Mouse (Mus musculus): ENCODE measurements around the gene Vamp4. TPM values are rescaled to one million over a fixed set of nuclear protein-coding genes. Genes with fewer than 3 reads are reported as not detected.
A peak's percentile ranks its signal among the peaks of the same experiment; 100 is the strongest.

Vamp4 gene
- total RNA-seq (2014; rRNA removed), result 34.9 and 40.0 TPM in 2 replicates
- polyA plus RNA-seq (2015; fragmentation: Nextera tagmentation; extraction: Ambion mirVana), result 64.0 and 79.1 TPM in 2 replicates

GRCm38 (mm10) chr1:162570260-162570748 lies at the start of gene Vamp4:
TSS of gene Vamp4 (plus strand) at chr1:162570515.
- H3K4me2 ChIP-seq (ENCODE audit: low read depth), result peak within 1 kb of the TSS; percentile 60
- ATAC-seq, result peak; percentile 97
- H3K9me3 ChIP-seq (ENCODE audit: low read length), result no peaks in the 10 kb centered on the region
- H3K27me3 ChIP-seq (ENCODE audit: insufficient read depth, low read length), result no peaks in the 10 kb centered on the region
- H3K4me1 ChIP-seq (ENCODE audit: insufficient read depth), result peaks cover 2% of the 10 kb centered on the region; the same call in 1 of the 2 replicates
- H3K4me3 ChIP-seq (ENCODE audit: low read depth, low read length), result peak within 1 kb of the TSS; percentile 100
- H3K9ac ChIP-seq, result peak within 1 kb of the TSS; percentile 94
- H3K27ac ChIP-seq (ENCODE audit: low read depth, low read length), result peak within 1 kb of the TSS; percentile 92
- DNase-seq, result peak; percentile 97
- peak; percentile 81 for TF ChIP-seq CTCF (IDR thresholded peaks at IDR 0.05; ENCODE audit: low read depth)
- WGBS, result under 1% methylated on average over 38 of the region's 43 CpGs
- H3K36me3 ChIP-seq (ENCODE audit: insufficient read depth), result peaks cover 9% of the 10 kb centered on the region

DNA sequence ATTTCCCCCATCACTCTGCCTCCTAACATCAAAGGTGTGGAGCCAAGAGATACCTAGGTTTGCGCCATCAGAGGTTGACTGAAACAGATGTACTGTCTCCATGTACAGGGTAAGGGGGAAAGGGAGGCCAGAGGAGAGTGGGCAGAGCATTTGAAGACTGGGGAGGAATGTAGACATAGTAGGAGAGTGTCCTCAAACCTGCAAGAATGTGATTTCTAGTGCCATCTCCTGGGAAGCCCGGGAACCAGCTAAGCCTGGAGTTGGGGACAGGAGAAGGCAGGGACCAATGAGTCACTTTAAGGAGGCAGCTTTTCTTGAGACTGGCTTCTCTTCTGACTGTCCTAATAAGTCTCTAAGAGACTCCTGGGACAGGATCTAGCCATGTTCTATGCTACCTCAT lies 40.7 kb upstream of the Vamp4 start:
- WGBS, result 57% methylated on average over 2 of the region's 2 CpGs
- ATAC-seq, result no peak
- Histone ChIP-seq H3K4me2 (ENCODE audit: low read depth) (no peak overlapping the region), H3K27ac (ENCODE audit: low read depth, low read length) (no peak overlapping the region), H3K4me3 (ENCODE audit: low read depth, low read length) (no peak overlapping the region), H3K9ac (no peak overlapping the region), H3K36me3 (ENCODE audit: insufficient read depth) (peaks cover 19% of the 10 kb centered on the region), H3K4me1 (ENCODE audit: insufficient read depth) (no peaks in the 10 kb centered on the region), H3K9me3 (ENCODE audit: low read length) (no peaks in the 10 kb centered on the region), H3K27me3 (ENCODE audit: insufficient read depth, low read length) (no peaks in the 10 kb centered on the region)
- DNase-seq, result no peak
- peak; percentile 45 for TF ChIP-seq CTCF (IDR thresholded peaks at IDR 0.05; ENCODE audit: low read depth)

- whole genome bisulfite sequencing, result 42% methylated on average over 1 of the region's 1 CpGs
- H3K4me3 ChIP-seq (ENCODE audit: low read depth, low read length), result no peak overlapping the region
- no peak for DNase-seq
- H3K4me1 ChIP-seq (ENCODE audit: insufficient read depth), result no peaks in the 10 kb centered on the region
- H3K9ac ChIP-seq, result no peak overlapping the region
- no peak for TF ChIP-seq CTCF (IDR thresholded peaks at IDR 0.05; ENCODE audit: low read depth)
- no peaks in the 10 kb centered on the region for H3K9me3 ChIP-seq (ENCODE audit: low read length)
- ATAC-seq, result no peak
- no peak overlapping the region for H3K27ac ChIP-seq (ENCODE audit: low read depth, low read length)
- H3K27me3 ChIP-seq (ENCODE audit: insufficient read depth, low read length), result no peaks in the 10 kb centered on the region
- H3K36me3 ChIP-seq (ENCODE audit: insufficient read depth), result peaks cover 29% of the 10 kb centered on the region
- no peak overlapping the region for H3K4me2 ChIP-seq (ENCODE audit: low read depth)
Observed at GRCm38 (mm10) chr1:162530666-162531065, 39.6 kb upstream of the Vamp4 start.

GRCm38 (mm10) chr1:162531584-162531983 lies 38.7 kb upstream of the Vamp4 start:
- Histone ChIP-seq H3K27ac (ENCODE audit: low read depth, low read length) (no peak overlapping the region), H3K9me3 (ENCODE audit: low read length) (no peaks in the 10 kb centered on the region), H3K4me2 (ENCODE audit: low read depth) (no peak overlapping the region), H3K36me3 (ENCODE audit: insufficient read depth) (peaks cover 38% of the 10 kb centered on the region), H3K27me3 (ENCODE audit: insufficient read depth, low read length) (no peaks in the 10 kb centered on the region), H3K4me3 (ENCODE audit: low read depth, low read length) (no peak overlapping the region), H3K4me1 (ENCODE audit: insufficient read depth) (no peaks in the 10 kb centered on the region), H3K9ac (no peak overlapping the region)
- ATAC-seq (no peak), DNase-seq (no peak)
- WGBS, result 70% methylated on average over 4 of the region's 4 CpGs
- TF ChIP-seq CTCF (IDR thresholded peaks at IDR 0.05; ENCODE audit: low read depth), result peak; percentile 58

DNA sequence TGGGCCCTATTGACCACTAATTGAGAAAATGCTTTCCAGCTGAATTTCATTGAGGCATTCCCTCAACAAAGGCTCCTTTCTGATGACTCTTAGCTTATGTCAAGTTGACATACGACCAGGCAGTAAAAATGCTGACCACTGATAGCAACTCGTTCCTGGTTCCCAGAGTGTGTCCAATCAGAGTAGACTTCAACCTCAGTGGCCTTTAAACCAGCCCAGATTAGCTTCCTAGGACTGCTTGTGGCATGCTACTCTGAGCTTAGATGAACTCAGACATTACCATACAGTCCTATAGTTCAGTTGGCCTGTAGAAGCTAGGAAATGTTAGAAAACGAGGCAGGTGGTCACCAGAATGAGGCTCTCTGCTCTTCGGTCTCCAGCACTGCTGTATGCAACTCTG lies 38.0 kb upstream of the Vamp4 start:
- no peak overlapping the region for H3K4me2 ChIP-seq (ENCODE audit: low read depth)
- peaks cover 46% of the 10 kb centered on the region for H3K36me3 ChIP-seq (ENCODE audit: insufficient read depth)
- DNase-seq (no peak), ATAC-seq (no peak)
- no peaks in the 10 kb centered on the region for H3K4me1 ChIP-seq (ENCODE audit: insufficient read depth)
- no peaks in the 10 kb centered on the region for H3K27me3 ChIP-seq (ENCODE audit: insufficient read depth, low read length)
- no peak for TF ChIP-seq CTCF (IDR thresholded peaks at IDR 0.05; ENCODE audit: low read depth)
- no peak overlapping the region for H3K4me3 ChIP-seq (ENCODE audit: low read depth, low read length)
- no peak overlapping the region for H3K9ac ChIP-seq
- H3K9me3 ChIP-seq (ENCODE audit: low read length), result no peaks in the 10 kb centered on the region
- no peak overlapping the region for H3K27ac ChIP-seq (ENCODE audit: low read depth, low read length)
- 90% methylated on average over 4 of the region's 4 CpGs for WGBS

GRCm38 (mm10) chr1:162533766-162534560 lies 36.4 kb upstream of the Vamp4 start:
- ATAC-seq (no peak), DNase-seq (no peak)
- Histone ChIP-seq H3K9me3 (ENCODE audit: low read length) (no peaks in the 10 kb centered on the region), H3K9ac (no peak overlapping the region), H3K36me3 (ENCODE audit: insufficient read depth) (peaks cover 52% of the 10 kb centered on the region), H3K4me1 (ENCODE audit: insufficient read depth) (no peaks in the 10 kb centered on the region), H3K27ac (ENCODE audit: low read depth, low read length) (no peak overlapping the region), H3K4me3 (ENCODE audit: low read depth, low read length) (no peak overlapping the region), H3K27me3 (ENCODE audit: insufficient read depth, low read length) (no peaks in the 10 kb centered on the region), H3K4me2 (ENCODE audit: low read depth) (no peak overlapping the region)
- no peak for TF ChIP-seq CTCF (IDR thresholded peaks at IDR 0.05; ENCODE audit: low read depth)
- WGBS, result 95% methylated on average over 14 of the region's 14 CpGs

DNA sequence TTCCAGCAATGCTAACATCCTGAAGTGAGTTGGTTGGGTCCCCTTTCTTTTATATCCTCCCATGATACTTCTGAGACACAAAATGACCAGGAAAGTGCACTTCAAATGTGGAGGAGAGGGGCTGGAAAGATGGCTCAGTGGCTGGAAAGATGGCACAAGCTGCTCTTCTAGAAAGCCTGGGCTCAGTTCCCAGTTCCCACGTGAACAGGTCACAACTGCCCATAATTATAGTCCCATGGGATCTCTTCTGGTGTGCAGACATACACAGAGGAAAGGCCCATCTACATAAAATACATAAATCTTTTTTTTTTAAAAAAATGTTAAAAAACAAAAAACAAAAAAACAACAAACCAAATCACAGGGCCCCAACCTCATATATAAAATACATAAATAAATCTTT lies 27.1 kb upstream of the Vamp4 start:
- no peak for ATAC-seq
- H3K4me3 ChIP-seq (ENCODE audit: low read depth, low read length), result no peak overlapping the region

More for the DNA sequence above, 27.1 kb upstream of the Vamp4 start:
- Histone ChIP-seq H3K9ac (no peak overlapping the region), H3K27ac (ENCODE audit: low read depth, low read length) (no peak overlapping the region), H3K9me3 (ENCODE audit: low read length) (no peaks in the 10 kb centered on the region), H3K36me3 (ENCODE audit: insufficient read depth) (peaks cover 62% of the 10 kb centered on the region), H3K27me3 (ENCODE audit: insufficient read depth, low read length) (no peaks in the 10 kb centered on the region), H3K4me2 (ENCODE audit: low read depth) (no peak overlapping the region), H3K4me1 (ENCODE audit: insufficient read depth) (peaks cover 7% of the 10 kb centered on the region)
- 61% methylated on average over 1 of the region's 1 CpGs for WGBS
- no peak for DNase-seq
- no peak for TF ChIP-seq CTCF (IDR thresholded peaks at IDR 0.05; ENCODE audit: low read depth)
